Mouse (Mus musculus): ENCODE measurements at regions not wholly inside any gene's neighbourhood (a gene's known extent, or its start where the extent isn't known, plus 50 kb on each side); places are given as distances from the start of the nearest gene placed in this dataset.

GRCm38 (mm10) chr15:68719486-68719885 is 2218.8 kb upstream of the Lrrc6 start:
- no peak for TF ChIP-seq CEBPB (IDR thresholded peaks at IDR 0.05; ENCODE audit: insufficient read depth, poor library complexity, severe bottlenecking)
- TF ChIP-seq MAX (IDR thresholded peaks at IDR 0.05; ENCODE audit: low read depth): no peak
- TF ChIP-seq POLR2A (IDR thresholded peaks at IDR 0.05; ENCODE audit: insufficient read length, low read depth): no peak
- TF ChIP-seq E2F4 (IDR thresholded peaks at IDR 0.05; ENCODE audit: insufficient read depth): no peak
- TF ChIP-seq TCF12 (IDR thresholded peaks at IDR 0.05; ENCODE audit: insufficient read depth, poor library complexity, severe bottlenecking): no peak
- no peak for TF ChIP-seq POLR2AphosphoS2 (IDR thresholded peaks at IDR 0.05; ENCODE audit: insufficient read length, low read depth)
- no peak for TF ChIP-seq MYOG (IDR thresholded peaks at IDR 0.05; ENCODE audit: control insufficient read depth in 1 of 3, insufficient read depth in 1 of 3, insufficient read length in 2 of 3, low read depth in 2 of 3)
- no peak for TF ChIP-seq USF1 (IDR thresholded peaks at IDR 0.05; ENCODE audit: low read depth)
- TF ChIP-seq MYOD1 (IDR thresholded peaks at IDR 0.05; ENCODE audit: control insufficient read depth in 1 of 3, insufficient read length in 2 of 3, low read depth in 2 of 3): no peak
